Mouse (Mus musculus): ENCODE data around the gene Lin7b. TPM values are rescaled to one million over a fixed set of nuclear protein-coding genes. Genes with fewer than 3 reads are reported as not detected.

Lin7b gene
- polyA plus RNA-seq, 1 experiment from 2014 or later, result 1.9 TPM

DNA sequence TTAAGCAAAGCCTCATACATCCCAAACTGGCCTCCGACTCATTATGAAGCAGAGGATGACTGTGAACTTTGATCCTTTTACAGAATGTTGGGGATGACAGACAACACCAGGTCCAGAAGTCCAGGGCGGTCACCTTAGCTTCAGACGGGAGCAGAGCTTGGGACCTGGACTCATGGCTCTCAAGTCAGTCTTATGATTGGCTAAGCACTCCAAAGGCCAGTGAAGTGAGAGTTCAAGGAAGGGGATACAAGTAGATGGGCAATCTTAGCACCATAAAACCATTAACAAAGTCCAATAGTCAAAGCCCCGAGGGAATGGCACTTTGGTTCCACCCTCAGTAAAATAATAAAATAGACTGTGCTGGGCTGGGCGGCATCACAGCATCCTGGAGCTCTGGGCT lies 47.3 kb downstream of the Lin7b start:
- no peak overlapping the region for H3K9ac ChIP-seq
- no peaks in the 10 kb centered on the region for H3K9me3 ChIP-seq
- H3K36me3 ChIP-seq, result peaks cover 28% of the 10 kb centered on the region
- H3K4me3 ChIP-seq, result no peak overlapping the region
- no peak for ATAC-seq (ENCODE audit: insufficient number of reproducible peaks, insufficient read depth, low FRiP score, low TSS enrichment)
- no peaks in the 10 kb centered on the region for H3K27me3 ChIP-seq
- no peak overlapping the region for H3K27ac ChIP-seq
- no peak overlapping the region for H3K4me2 ChIP-seq (replicated peaks)
- no peaks in the 10 kb centered on the region for H3K4me1 ChIP-seq
- 95% methylated on average over 5 of the region's 5 CpGs for WGBS

DNA sequence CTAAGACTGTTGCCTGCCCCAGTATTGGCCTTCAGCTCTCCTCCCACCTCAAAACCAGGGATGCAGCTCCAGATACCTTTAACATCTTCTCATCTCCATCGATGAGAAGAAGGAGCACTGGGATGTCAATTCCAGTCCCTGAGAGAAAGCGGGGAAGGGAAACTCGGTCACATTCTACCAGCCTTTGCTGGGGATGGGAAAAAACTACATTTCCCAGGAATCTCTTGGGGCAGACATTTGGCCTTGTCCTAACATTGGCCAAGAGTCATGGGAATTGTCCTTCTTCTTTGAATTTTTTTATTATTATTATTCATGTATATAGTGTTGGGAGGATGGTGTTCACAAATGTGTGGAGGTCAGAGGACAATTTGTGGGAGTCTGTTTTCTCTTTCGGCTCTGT lies 48.1 kb downstream of the Lin7b start:
- no peaks in the 10 kb centered on the region for H3K9me3 ChIP-seq
- 82% methylated on average over 4 of the region's 4 CpGs for WGBS
- H3K4me2 ChIP-seq (replicated peaks), result no peak overlapping the region
- peaks cover 28% of the 10 kb centered on the region for H3K36me3 ChIP-seq
- no peaks in the 10 kb centered on the region for H3K4me1 ChIP-seq
- no peak overlapping the region for H3K9ac ChIP-seq
- no peak overlapping the region for H3K27ac ChIP-seq
- ATAC-seq (ENCODE audit: insufficient number of reproducible peaks, insufficient read depth, low FRiP score, low TSS enrichment), result no peak
- H3K27me3 ChIP-seq, result no peaks in the 10 kb centered on the region
- H3K4me3 ChIP-seq, result no peak overlapping the region

Other genes starting within 250 kb of the Lin7b start
- 1,448 and 1,491 TPM in 2 replicates for gene Rps11, start 246.1 kb downstream of the Lin7b start, polyA plus RNA-seq (2016; fragmentation: Nextera tagmentation; extraction: Ambion mirVana)
- 1,339 and 1,342 TPM in 2 replicates for gene Rpl13a, start 241.8 kb downstream of the Lin7b start, polyA plus RNA-seq (2016; fragmentation: Nextera tagmentation; extraction: Ambion mirVana)
- gene Gm45713, start 234.4 kb downstream of the Lin7b start, polyA plus RNA-seq (2016; fragmentation: Nextera tagmentation; extraction: Ambion mirVana), result 0.22 and 0.27 TPM in 2 replicates
- gene Flt3l, start 234.2 kb downstream of the Lin7b start, polyA plus RNA-seq (2016; fragmentation: Nextera tagmentation; extraction: Ambion mirVana), result 0.67 and 1.1 TPM in 2 replicates
- gene Pih1d1, start 216.3 kb downstream of the Lin7b start, polyA plus RNA-seq (2016; fragmentation: Nextera tagmentation; extraction: Ambion mirVana), result 90.4 and 93.0 TPM in 2 replicates
- 43.8 and 45.2 TPM in 2 replicates for gene Aldh16a1, start 216.0 kb downstream of the Lin7b start, polyA plus RNA-seq (2016; fragmentation: Nextera tagmentation; extraction: Ambion mirVana)
- 0.73 and 0.79 TPM in 2 replicates for gene Slc17a7, start 206.6 kb downstream of the Lin7b start, polyA plus RNA-seq (2016; fragmentation: Nextera tagmentation; extraction: Ambion mirVana)
- 0.39 and 0.56 TPM in 2 replicates for gene Gfy, start 191.0 kb downstream of the Lin7b start, polyA plus RNA-seq (2016; fragmentation: Nextera tagmentation; extraction: Ambion mirVana)
- gene Pth2, start 189.6 kb downstream of the Lin7b start, polyA plus RNA-seq (2016; fragmentation: Nextera tagmentation; extraction: Ambion mirVana), result not detected in 2 replicates
- 0.94 and 1.7 TPM in 2 replicates for gene Ccdc155, start 165.7 kb downstream of the Lin7b start, polyA plus RNA-seq (2016; fragmentation: Nextera tagmentation; extraction: Ambion mirVana)
- gene Dkkl1, start 158.4 kb downstream of the Lin7b start, polyA plus RNA-seq (2016; fragmentation: Nextera tagmentation; extraction: Ambion mirVana), result 1.4 and 2.3 TPM in 2 replicates
- 277 and 295 TPM in 2 replicates for gene Tead2, start 154.8 kb downstream of the Lin7b start, polyA plus RNA-seq (2016; fragmentation: Nextera tagmentation; extraction: Ambion mirVana)
- gene Cd37, start 131.5 kb downstream of the Lin7b start, polyA plus RNA-seq (2016; fragmentation: Nextera tagmentation; extraction: Ambion mirVana), result 2.3 TPM in 2 replicates
- gene Slc6a16, start 129.5 kb downstream of the Lin7b start, polyA plus RNA-seq (2016; fragmentation: Nextera tagmentation; extraction: Ambion mirVana), result 0.22 TPM in 1 of 2 replicates, not detected in the other
- gene Slc6a21, start 93.1 kb downstream of the Lin7b start, polyA plus RNA-seq (2016; fragmentation: Nextera tagmentation; extraction: Ambion mirVana), result not detected in 2 replicates
- gene Trpm4, start 36.8 kb downstream of the Lin7b start, polyA plus RNA-seq (2016; fragmentation: Nextera tagmentation; extraction: Ambion mirVana), result 16.1 and 18.5 TPM in 2 replicates
- gene Hrc, start 35.3 kb downstream of the Lin7b start, polyA plus RNA-seq (2016; fragmentation: Nextera tagmentation; extraction: Ambion mirVana), result 0.81 and 1.5 TPM in 2 replicates
- gene Ppfia3, start 3.6 kb downstream of the Lin7b start, polyA plus RNA-seq (2016; fragmentation: Nextera tagmentation; extraction: Ambion mirVana), result 8.8 and 9.2 TPM in 2 replicates
- 323 and 338 TPM in 2 replicates for gene Snrnp70, start 25.2 kb upstream of the Lin7b start, polyA plus RNA-seq (2016; fragmentation: Nextera tagmentation; extraction: Ambion mirVana)
- 0.10 TPM in 1 of 2 replicates, not detected in the other for gene Kcna7, start 35.1 kb upstream of the Lin7b start, polyA plus RNA-seq (2016; fragmentation: Nextera tagmentation; extraction: Ambion mirVana)
- 5.2 and 5.6 TPM in 2 replicates for gene Ntf5, start 43.1 kb upstream of the Lin7b start, polyA plus RNA-seq (2016; fragmentation: Nextera tagmentation; extraction: Ambion mirVana)
- gene Lhb, start 50.2 kb upstream of the Lin7b start, polyA plus RNA-seq (2016; fragmentation: Nextera tagmentation; extraction: Ambion mirVana), result 0.33 and 0.71 TPM in 2 replicates
- gene Gys1, start 64.3 kb upstream of the Lin7b start, polyA plus RNA-seq (2016; fragmentation: Nextera tagmentation; extraction: Ambion mirVana), result 43.2 and 45.4 TPM in 2 replicates
- 149 and 151 TPM in 2 replicates for gene Ruvbl2, start 67.5 kb upstream of the Lin7b start, polyA plus RNA-seq (2016; fragmentation: Nextera tagmentation; extraction: Ambion mirVana)
- 5,211 and 5,392 TPM in 2 replicates for gene Ftl1, start 89.3 kb upstream of the Lin7b start, polyA plus RNA-seq (2016; fragmentation: Nextera tagmentation; extraction: Ambion mirVana)
- gene Bax, start 96.3 kb upstream of the Lin7b start, polyA plus RNA-seq (2016; fragmentation: Nextera tagmentation; extraction: Ambion mirVana), result 220 and 224 TPM in 2 replicates
- gene Tulp2, start 111.3 kb upstream of the Lin7b start, polyA plus RNA-seq (2016; fragmentation: Nextera tagmentation; extraction: Ambion mirVana), result 0.92 and 1.2 TPM in 2 replicates
- not detected in 2 replicates for gene Gm45808, start 116.2 kb upstream of the Lin7b start, polyA plus RNA-seq (2016; fragmentation: Nextera tagmentation; extraction: Ambion mirVana)
- gene Dhdh, start 118.2 kb upstream of the Lin7b start, polyA plus RNA-seq (2016; fragmentation: Nextera tagmentation; extraction: Ambion mirVana), result 3.0 and 3.7 TPM in 2 replicates
- 161 and 172 TPM in 2 replicates for gene Nucb1, start 139.8 kb upstream of the Lin7b start, polyA plus RNA-seq (2016; fragmentation: Nextera tagmentation; extraction: Ambion mirVana)
- gene Ppp1r15a, start 155.7 kb upstream of the Lin7b start, polyA plus RNA-seq (2016; fragmentation: Nextera tagmentation; extraction: Ambion mirVana), result 24.1 and 25.6 TPM in 2 replicates
- gene Plekha4, start 155.7 kb upstream of the Lin7b start, polyA plus RNA-seq (2016; fragmentation: Nextera tagmentation; extraction: Ambion mirVana), result 3.0 and 3.2 TPM in 2 replicates
- gene Hsd17b14, start 184.3 kb upstream of the Lin7b start, polyA plus RNA-seq (2016; fragmentation: Nextera tagmentation; extraction: Ambion mirVana), result 0.56 and 1.5 TPM in 2 replicates
- gene Bcat2, start 199.6 kb upstream of the Lin7b start, polyA plus RNA-seq (2016; fragmentation: Nextera tagmentation; extraction: Ambion mirVana), result 49.9 and 59.3 TPM in 2 replicates
- gene Fgf21, start 244.9 kb upstream of the Lin7b start, polyA plus RNA-seq (2016; fragmentation: Nextera tagmentation; extraction: Ambion mirVana), result 0.17 TPM in 1 of 2 replicates, not detected in the other
- gene Fut1, start 246.7 kb upstream of the Lin7b start, polyA plus RNA-seq (2016; fragmentation: Nextera tagmentation; extraction: Ambion mirVana), result 0.56 and 0.61 TPM in 2 replicates